Mouse (Mus musculus) CH12.LX (cell line): ENCODE data around the gene Ntrk3.

Experiments
- CTCF ChIP-seq, 2 experiments: IDR thresholded peaks in 1 of 2; conservative IDR thresholded peaks in 1 of 2; 2 replicates each; pipeline ENCODE4 v1.5.1; 2011 to 2012; ENCODE audit warnings: low read depth in 2 of 2, low read length in 2 of 2, improper control_type of control experiment in 1 of 2, inconsistent platforms in 1 of 2, mild to moderate bottlenecking in 1 of 2, moderate library complexity in 1 of 2
- E2F4 ChIP-seq: IDR thresholded peaks from 2 replicates; pipeline ENCODE4 v1.6.1; 2011; ENCODE audit warnings: low read depth, low read length, improper control_type of control experiment; ENCODE audit not compliant: insufficient replicate concordance
- EP300 ChIP-seq: IDR thresholded peaks from 2 replicates; pipeline ENCODE4 v1.6.1; 2011; ENCODE audit warnings: low read length, improper control_type of control experiment
- JUND ChIP-seq: conservative IDR thresholded peaks from 2 replicates; pipeline ENCODE4 v1.6.1; 2011; ENCODE audit warnings: low read depth, low read length, improper control_type of control experiment
- KAT2A ChIP-seq: IDR thresholded peaks from 2 replicates; pipeline ENCODE4 v1.6.1; 2012; ENCODE audit warnings: low read length, improper control_type of control experiment, inconsistent platforms; ENCODE audit not compliant: insufficient replicate concordance
- MAX ChIP-seq: IDR thresholded peaks from 2 replicates; pipeline ENCODE4 v1.6.1; 2011; ENCODE audit warnings: low read length, improper control_type of control experiment
- NELFE ChIP-seq: IDR thresholded peaks from 2 replicates; pipeline ENCODE4 v1.6.1; 2011; ENCODE audit warnings: low read depth, low read length, improper control_type of control experiment
- NRF1 ChIP-seq: IDR thresholded peaks from 2 replicates; pipeline ENCODE4 v1.6.1; 2014; ENCODE audit warnings: low read depth, mild to moderate bottlenecking, inconsistent platforms, low read length, improper control_type of control experiment, moderate library complexity
- POLR2A ChIP-seq: IDR thresholded peaks from 2 replicates; pipeline ENCODE4 v1.6.1; 2011; ENCODE audit warnings: low read depth, mild to moderate bottlenecking, improper control_type of control experiment, low read length
- RCOR1 ChIP-seq: conservative IDR thresholded peaks from 2 replicates; pipeline ENCODE4 v1.6.1; 2012; ENCODE audit warnings: low read depth, mild to moderate bottlenecking, inconsistent platforms, low read length, improper control_type of control experiment
- TBP ChIP-seq: conservative IDR thresholded peaks from 2 replicates; pipeline ENCODE4 v1.6.1; 2011; ENCODE audit warnings: low read depth, low read length, improper control_type of control experiment
- USF1 ChIP-seq: IDR thresholded peaks from 2 replicates; pipeline ENCODE4 v1.6.1; 2014; ENCODE audit warnings: low read depth, mild to moderate bottlenecking, inconsistent platforms, low read length, improper control_type of control experiment
- ZC3H11A ChIP-seq: IDR thresholded peaks from 2 replicates; pipeline ENCODE4 v1.6.1; 2012; ENCODE audit warnings: low read depth, mild to moderate bottlenecking, inconsistent platforms, low read length, improper control_type of control experiment
- ZKSCAN1 ChIP-seq: IDR thresholded peaks from 2 replicates; pipeline ENCODE4 v1.6.1; 2012; ENCODE audit warnings: low read depth, inconsistent platforms, low read length, improper control_type of control experiment, borderline replicate concordance

DNA sequence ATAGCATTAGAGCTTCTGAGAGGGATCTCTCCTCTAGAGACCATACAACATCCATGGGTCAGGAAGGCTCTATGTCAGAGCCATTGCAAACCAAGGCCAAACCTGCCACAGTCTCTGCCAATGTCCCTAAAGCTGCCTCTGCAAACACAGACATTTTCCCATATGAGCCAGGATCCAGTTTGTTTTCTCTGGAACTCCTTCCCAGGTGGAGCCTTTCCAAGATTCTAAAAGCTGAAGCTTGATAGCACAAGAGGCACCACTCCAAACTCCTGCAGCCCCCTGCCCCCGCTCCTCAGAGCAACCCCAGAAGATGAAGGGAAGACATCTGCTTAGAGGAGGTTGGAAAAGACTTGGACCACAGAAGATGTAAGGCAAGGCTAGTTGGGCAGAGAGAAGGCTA lies 432.8 kb downstream of the Ntrk3 start:
- TF ChIP-seq POLR2A (no peak), NRF1 (no peak), RCOR1 (no peak), TBP (no peak), ZKSCAN1 (no peak), CTCF (conservative IDR thresholded peaks at IDR 0.05 in 1 of 2, IDR thresholded peaks at IDR 0.05 in 1 of 2; ENCODE audit: low read depth in 2 of 2, low read length in 2 of 2) (no peak), EP300 (no peak), USF1 (no peak), NELFE (no peak), MAX (no peak), KAT2A (no peak), ZC3H11A (no peak), E2F4 (no peak), JUND (no peak)
